Mouse (Mus musculus): ENCODE results near the gene Ptprg. TPM values are rescaled to one million over a fixed set of nuclear protein-coding genes. Genes with fewer than 3 reads are reported as not detected.

Gene Ptprg
- polyA plus RNA-seq, 1 experiment, result 12.1 TPM

GRCm38 (mm10) chr14:11663661-11664215 is 110.4 kb downstream of the Ptprg start:
- no peaks in the 10 kb centered on the region for H3K36me3 ChIP-seq (ENCODE audit: control insufficient read depth, insufficient read depth, low read length)
- H3K4me1 ChIP-seq (ENCODE audit: control insufficient read depth, insufficient read depth, low read length), result no peaks in the 10 kb centered on the region
- no peak overlapping the region for H3K27ac ChIP-seq (ENCODE audit: control insufficient read depth, insufficient read depth, low read depth, low read length)
- TF ChIP-seq POLR2A (IDR thresholded peaks at IDR 0.05; ENCODE audit: control insufficient read depth, low read depth, low read length) (no peak), CTCF (IDR thresholded peaks at IDR 0.05; ENCODE audit: control insufficient read depth, insufficient read depth, insufficient replicate concordance, low read depth, low read length) (no peak)
- H3K4me3 ChIP-seq (ENCODE audit: control insufficient read depth, low read depth, low read length), result no peak overlapping the region
- H3K27me3 ChIP-seq (ENCODE audit: control insufficient read depth, insufficient read depth, low read length), result no peaks in the 10 kb centered on the region

GRCm38 (mm10) chr14:11664302-11664701 is 111.0 kb downstream of the Ptprg start:
- TF ChIP-seq CTCF (IDR thresholded peaks at IDR 0.05; ENCODE audit: control insufficient read depth, insufficient read depth, insufficient replicate concordance, low read depth, low read length) (no peak), POLR2A (IDR thresholded peaks at IDR 0.05; ENCODE audit: control insufficient read depth, low read depth, low read length) (no peak)
- Histone ChIP-seq H3K27ac (ENCODE audit: control insufficient read depth, insufficient read depth, low read depth, low read length) (no peak overlapping the region), H3K27me3 (ENCODE audit: control insufficient read depth, insufficient read depth, low read length) (no peaks in the 10 kb centered on the region), H3K4me3 (ENCODE audit: control insufficient read depth, low read depth, low read length) (no peak overlapping the region), H3K36me3 (ENCODE audit: control insufficient read depth, insufficient read depth, low read length) (no peaks in the 10 kb centered on the region), H3K4me1 (ENCODE audit: control insufficient read depth, insufficient read depth, low read length) (no peaks in the 10 kb centered on the region)

GRCm38 (mm10) chr14:11665046-11665445 is 111.7 kb downstream of the Ptprg start:
- Histone ChIP-seq H3K4me1 (ENCODE audit: control insufficient read depth, insufficient read depth, low read length) (no peaks in the 10 kb centered on the region), H3K4me3 (ENCODE audit: control insufficient read depth, low read depth, low read length) (no peak overlapping the region), H3K27ac (ENCODE audit: control insufficient read depth, insufficient read depth, low read depth, low read length) (no peak overlapping the region), H3K36me3 (ENCODE audit: control insufficient read depth, insufficient read depth, low read length) (no peaks in the 10 kb centered on the region), H3K27me3 (ENCODE audit: control insufficient read depth, insufficient read depth, low read length) (no peaks in the 10 kb centered on the region)
- TF ChIP-seq POLR2A (IDR thresholded peaks at IDR 0.05; ENCODE audit: control insufficient read depth, low read depth, low read length) (no peak), CTCF (IDR thresholded peaks at IDR 0.05; ENCODE audit: control insufficient read depth, insufficient read depth, insufficient replicate concordance, low read depth, low read length) (no peak)

- H3K4me3 ChIP-seq (ENCODE audit: control insufficient read depth, low read depth, low read length), result no peak overlapping the region
- no peak overlapping the region for H3K27ac ChIP-seq (ENCODE audit: control insufficient read depth, insufficient read depth, low read depth, low read length)
- H3K27me3 ChIP-seq (ENCODE audit: control insufficient read depth, insufficient read depth, low read length), result no peaks in the 10 kb centered on the region
- no peak for TF ChIP-seq POLR2A (IDR thresholded peaks at IDR 0.05; ENCODE audit: control insufficient read depth, low read depth, low read length)
- no peak for TF ChIP-seq CTCF (IDR thresholded peaks at IDR 0.05; ENCODE audit: control insufficient read depth, insufficient read depth, insufficient replicate concordance, low read depth, low read length)
- H3K4me1 ChIP-seq (ENCODE audit: control insufficient read depth, insufficient read depth, low read length), result no peaks in the 10 kb centered on the region
- no peaks in the 10 kb centered on the region for H3K36me3 ChIP-seq (ENCODE audit: control insufficient read depth, insufficient read depth, low read length)
Measured at GRCm38 (mm10) chr14:11667762-11668161, 114.4 kb downstream of the Ptprg start.

GRCm38 (mm10) chr14:11670847-11671246 is 117.5 kb downstream of the Ptprg start:
- Histone ChIP-seq H3K27me3 (ENCODE audit: control insufficient read depth, insufficient read depth, low read length) (no peaks in the 10 kb centered on the region), H3K36me3 (ENCODE audit: control insufficient read depth, insufficient read depth, low read length) (no peaks in the 10 kb centered on the region), H3K27ac (ENCODE audit: control insufficient read depth, insufficient read depth, low read depth, low read length) (no peak overlapping the region), H3K4me1 (ENCODE audit: control insufficient read depth, insufficient read depth, low read length) (no peaks in the 10 kb centered on the region), H3K4me3 (ENCODE audit: control insufficient read depth, low read depth, low read length) (no peak overlapping the region)
- TF ChIP-seq POLR2A (IDR thresholded peaks at IDR 0.05; ENCODE audit: control insufficient read depth, low read depth, low read length) (no peak), CTCF (IDR thresholded peaks at IDR 0.05; ENCODE audit: control insufficient read depth, insufficient read depth, insufficient replicate concordance, low read depth, low read length) (no peak)

- Histone ChIP-seq H3K4me3 (ENCODE audit: control insufficient read depth, low read depth, low read length) (no peak overlapping the region), H3K27ac (ENCODE audit: control insufficient read depth, insufficient read depth, low read depth, low read length) (no peak overlapping the region), H3K4me1 (ENCODE audit: control insufficient read depth, insufficient read depth, low read length) (no peaks in the 10 kb centered on the region), H3K27me3 (ENCODE audit: control insufficient read depth, insufficient read depth, low read length) (no peaks in the 10 kb centered on the region), H3K36me3 (ENCODE audit: control insufficient read depth, insufficient read depth, low read length) (no peaks in the 10 kb centered on the region)
- TF ChIP-seq CTCF (IDR thresholded peaks at IDR 0.05; ENCODE audit: control insufficient read depth, insufficient read depth, insufficient replicate concordance, low read depth, low read length), result no peak
- TF ChIP-seq POLR2A (IDR thresholded peaks at IDR 0.05; ENCODE audit: control insufficient read depth, low read depth, low read length), result no peak
Measured at GRCm38 (mm10) chr14:11672981-11673547, 119.7 kb downstream of the Ptprg start.

GRCm38 (mm10) chr14:11678201-11678600 is 124.9 kb downstream of the Ptprg start:
- Histone ChIP-seq H3K36me3 (ENCODE audit: control insufficient read depth, insufficient read depth, low read length) (no peaks in the 10 kb centered on the region), H3K4me1 (ENCODE audit: control insufficient read depth, insufficient read depth, low read length) (no peaks in the 10 kb centered on the region)

More at GRCm38 (mm10) chr14:11678201-11678600, 124.9 kb downstream of the Ptprg start:
- Histone ChIP-seq H3K27ac (ENCODE audit: control insufficient read depth, insufficient read depth, low read depth, low read length) (no peak overlapping the region), H3K27me3 (ENCODE audit: control insufficient read depth, insufficient read depth, low read length) (no peaks in the 10 kb centered on the region), H3K4me3 (ENCODE audit: control insufficient read depth, low read depth, low read length) (no peak overlapping the region)
- TF ChIP-seq CTCF (IDR thresholded peaks at IDR 0.05; ENCODE audit: control insufficient read depth, insufficient read depth, insufficient replicate concordance, low read depth, low read length) (no peak), POLR2A (IDR thresholded peaks at IDR 0.05; ENCODE audit: control insufficient read depth, low read depth, low read length) (no peak)
